13 mouse cellular contexts compared by ENCODE assay signal in genomic region chr10:127872484-127872883, GRCm38 (mm10). TPM values are rescaled to one million over a fixed set of nuclear protein-coding genes. Genes with fewer than 3 reads are reported as not detected.
DNase-seq lines count a peak whose midpoint lies in the region; ATAC-seq lines count a peak whose summit lies in the region.
"Had no signal": no experiment of that assay in that cellular context is flagged by ENCODE, and none has a peak within 500 bp of the region (broad histone marks: within the 10 kb centered on the region; RNA-seq: fewer than 3 reads in every experiment).

No protein-coding gene starts in this region.

- H3K4me2 ChIP-seq in forebrain, embryonic 16.5 days (ENCODE audit: low read length), result no peak overlapping the region
- H3K4me2 ChIP-seq: embryonic facial prominence, embryonic 13.5 days had no signal

- no peak overlapping the region for H3K4me3 ChIP-seq in forebrain, embryonic 16.5 days (replicated peaks; ENCODE audit: low read length)
- H3K4me3 ChIP-seq: embryonic facial prominence, embryonic 13.5 days had no signal

- H3K9me3 ChIP-seq in forebrain, embryonic 16.5 days (ENCODE audit: control insufficient read depth, low read length), result no peaks in the 10 kb centered on the region; the same call in 1 of the 2 replicates
- H3K9me3 ChIP-seq: embryonic facial prominence, embryonic 13.5 days had no signal

- H3K9ac ChIP-seq in forebrain, embryonic 16.5 days (replicated peaks; ENCODE audit: low read depth, low read length), result no peak overlapping the region
- H3K9ac ChIP-seq: embryonic facial prominence, embryonic 13.5 days had no signal

- H3K4me1 ChIP-seq in forebrain, embryonic 16.5 days (replicated peaks; ENCODE audit: control insufficient read depth, insufficient read depth, low read length), result no peaks in the 10 kb centered on the region
- H3K4me1 ChIP-seq: embryonic facial prominence, embryonic 13.5 days had no signal

- no peaks in the 10 kb centered on the region for H3K36me3 ChIP-seq in forebrain, embryonic 16.5 days (ENCODE audit: control insufficient read depth, insufficient read depth)
- H3K36me3 ChIP-seq: embryonic facial prominence, embryonic 13.5 days had no signal

- WGBS in forebrain, embryonic 16.5 days, result 67% methylated on average over 4 of the region's 4 CpGs

- no peak for ATAC-seq in forebrain, embryonic 16.5 days

- no peaks in the 10 kb centered on the region for H3K27me3 ChIP-seq in forebrain, embryonic 16.5 days (replicated peaks; ENCODE audit: control insufficient read depth, insufficient read depth, low read length)
- H3K27me3 ChIP-seq: embryonic facial prominence, embryonic 13.5 days had no signal

- DNase-seq in adrenal gland, adult (ENCODE audit: inconsistent age in 2 of 2, low spot score in 1 of 2), result peak; percentile 24 to 72
- DNase-seq in adrenal gland, postnatal 4 days (ENCODE audit: low spot score in 2 of 2), result no peak
- DNase-seq in layer of hippocampus, adult 9-10 months (ENCODE audit: low spot score), result peak; percentile 6
- DNase-seq in layer of hippocampus, postnatal 36 days, result no peak
- peak; percentile 80 for DNase-seq in ES-CJ7 (ENCODE audit: low read depth, low spot score)
- DNase-seq in kidney, postnatal 14 days, result peak; percentile 54
- DNase-seq in spleen, postnatal 14 days (ENCODE audit: low spot score in 2 of 2), result no peak

- no peak overlapping the region for H3K27ac ChIP-seq in forebrain, embryonic 16.5 days (ENCODE audit: low read length)
- H3K27ac ChIP-seq: embryonic facial prominence, embryonic 13.5 days had no signal

RNA-seq across cellular contexts. Expression of gene Rdh16f2, which starts 6.2 kb away (rescaled TPM):
- under 1 TPM; 0.82 to 0.90 TPM for total RNA-seq in adrenal gland, postnatal 4 days (2021)
- not detected for total RNA-seq in layer of hippocampus, postnatal 36 days (2021)
- not detected in 2 replicates for polyA plus RNA-seq in forebrain, embryonic 16.5 days (2015; fragmentation: Nextera tagmentation; extraction: Ambion mirVana)
- polyA plus RNA-seq: C2C12; embryonic facial prominence, embryonic 13.5 days; heart, embryonic 16.5 days; neural tube, embryonic 14.5 days had no signal

RNA-seq across cellular contexts. Expression of gene Rdh7, which starts 16.1 kb away (rescaled TPM):
- 10 to 100 TPM in 1 of 2 experiments, under 1 TPM in 1; 0.95 to 46.8 TPM for total RNA-seq in adrenal gland, postnatal 4 days (2021)
- not detected for total RNA-seq in layer of hippocampus, postnatal 36 days (2021)
- polyA plus RNA-seq in forebrain, embryonic 16.5 days (2015; fragmentation: Nextera tagmentation; extraction: Ambion mirVana), result not detected in 2 replicates
- polyA plus RNA-seq: C2C12; embryonic facial prominence, embryonic 13.5 days; heart, embryonic 16.5 days; neural tube, embryonic 14.5 days had no signal

RNA-seq across cellular contexts. Expression of gene Rdh19, which starts 22.8 kb away (rescaled TPM):
- total RNA-seq in adrenal gland, postnatal 4 days (2021), result 1 to 10 TPM in 1 of 2 experiments, under 1 TPM in 1; 0.23 to 7.3 TPM
- not detected for total RNA-seq in layer of hippocampus, postnatal 36 days (2021)
- polyA plus RNA-seq in forebrain, embryonic 16.5 days (2015; fragmentation: Nextera tagmentation; extraction: Ambion mirVana), result not detected in 2 replicates
- polyA plus RNA-seq: C2C12; embryonic facial prominence, embryonic 13.5 days; heart, embryonic 16.5 days; liver, embryonic 16.5 days; neural tube, embryonic 14.5 days had no signal

RNA-seq across cellular contexts. Expression of gene Sdr9c7, which starts 25.8 kb away (rescaled TPM):
- under 1 TPM in 1 of 2 experiments, not detected in 1; 0.25 TPM for total RNA-seq in adrenal gland, postnatal 4 days (2021)
- total RNA-seq in layer of hippocampus, postnatal 36 days (2021), result not detected
- not detected in 2 replicates for polyA plus RNA-seq in forebrain, embryonic 16.5 days (2015; fragmentation: Nextera tagmentation; extraction: Ambion mirVana)
- polyA plus RNA-seq: C2C12; heart, embryonic 16.5 days; liver, embryonic 16.5 days; neural tube, embryonic 14.5 days had no signal

Comparison
In these comparisons a context has a peak if more than half of its experiments do, and no peak if none do; other contexts are left out.
1. DNase-seq: peak in adrenal gland, adult (2 of 2), layer of hippocampus, adult 9-10 months (single experiment), ES-CJ7 (single experiment) and kidney, postnatal 14 days (single experiment); none in adrenal gland, postnatal 4 days (0 of 2), layer of hippocampus, postnatal 36 days (0 of 2) and spleen, postnatal 14 days (0 of 2).